Mouse (Mus musculus): ENCODE measurements at regions not wholly inside any gene's neighbourhood (a gene's known extent, or its start where the extent isn't known, plus 50 kb on each side); places are given as distances from the start of the nearest gene placed in this dataset.
A peak's percentile ranks its signal among the peaks of the same experiment; 100 is the strongest.

- 72% methylated on average over 2 of the region's 2 CpGs for WGBS
- no peak for ATAC-seq (ENCODE audit: insufficient read depth, low FRiP score)
Observed at GRCm38 (mm10) chr5:133267356-133267755, 724.2 kb upstream of the Auts2 start.

GRCm38 (mm10) chr5:133264976-133265375 is 721.8 kb upstream of the Auts2 start:
- Histone ChIP-seq H3K27me3 (ENCODE audit: control insufficient read depth, insufficient read depth, low read length) (no peaks in the 10 kb centered on the region), H3K4me2 (ENCODE audit: low read depth, low read length) (no peak overlapping the region), H3K9ac (ENCODE audit: low read length) (no peak overlapping the region), H3K36me3 (ENCODE audit: control insufficient read depth, insufficient read depth, low read length) (no peaks in the 10 kb centered on the region), H3K4me1 (ENCODE audit: control insufficient read depth, insufficient read depth, low read length) (no peaks in the 10 kb centered on the region), H3K27ac (ENCODE audit: low read length) (no peak overlapping the region), H3K9me3 (replicated peaks; ENCODE audit: control insufficient read depth, low read length) (no peaks in the 10 kb centered on the region), H3K4me3 (replicated peaks; ENCODE audit: low read length) (no peak overlapping the region)
- WGBS, result 56% methylated on average over 7 of the region's 7 CpGs
- ATAC-seq (ENCODE audit: insufficient read depth, low FRiP score), result no peak

More at GRCm38 (mm10) chr5:133267356-133267755, 724.2 kb upstream of the Auts2 start:
- H3K9ac ChIP-seq (ENCODE audit: low read length), result no peak overlapping the region
- no peaks in the 10 kb centered on the region for H3K27me3 ChIP-seq (ENCODE audit: control insufficient read depth, insufficient read depth, low read length)
- no peak overlapping the region for H3K4me3 ChIP-seq (replicated peaks; ENCODE audit: low read length)
- H3K36me3 ChIP-seq (ENCODE audit: control insufficient read depth, insufficient read depth, low read length), result no peaks in the 10 kb centered on the region
- H3K4me1 ChIP-seq (ENCODE audit: control insufficient read depth, insufficient read depth, low read length), result no peaks in the 10 kb centered on the region
- no peak overlapping the region for H3K27ac ChIP-seq (ENCODE audit: low read length)
- no peaks in the 10 kb centered on the region for H3K9me3 ChIP-seq (replicated peaks; ENCODE audit: control insufficient read depth, low read length)
- no peak overlapping the region for H3K4me2 ChIP-seq (ENCODE audit: low read depth, low read length)

- Histone ChIP-seq H3K27ac (ENCODE audit: low read length) (no peak overlapping the region), H3K4me2 (ENCODE audit: low read depth, low read length) (no peak overlapping the region), H3K4me1 (ENCODE audit: control insufficient read depth, insufficient read depth, low read length) (no peaks in the 10 kb centered on the region), H3K27me3 (ENCODE audit: control insufficient read depth, insufficient read depth, low read length) (no peaks in the 10 kb centered on the region), H3K9ac (ENCODE audit: low read length) (no peak overlapping the region), H3K9me3 (replicated peaks; ENCODE audit: control insufficient read depth, low read length) (no peaks in the 10 kb centered on the region), H3K4me3 (replicated peaks; ENCODE audit: low read length) (no peak overlapping the region), H3K36me3 (ENCODE audit: control insufficient read depth, insufficient read depth, low read length) (no peaks in the 10 kb centered on the region)
- ATAC-seq (ENCODE audit: insufficient read depth, low FRiP score), result no peak
- WGBS, result 71% methylated on average over 3 of the region's 3 CpGs
Observed at GRCm38 (mm10) chr5:133218801-133219200, 675.7 kb upstream of the Auts2 start.

DNA sequence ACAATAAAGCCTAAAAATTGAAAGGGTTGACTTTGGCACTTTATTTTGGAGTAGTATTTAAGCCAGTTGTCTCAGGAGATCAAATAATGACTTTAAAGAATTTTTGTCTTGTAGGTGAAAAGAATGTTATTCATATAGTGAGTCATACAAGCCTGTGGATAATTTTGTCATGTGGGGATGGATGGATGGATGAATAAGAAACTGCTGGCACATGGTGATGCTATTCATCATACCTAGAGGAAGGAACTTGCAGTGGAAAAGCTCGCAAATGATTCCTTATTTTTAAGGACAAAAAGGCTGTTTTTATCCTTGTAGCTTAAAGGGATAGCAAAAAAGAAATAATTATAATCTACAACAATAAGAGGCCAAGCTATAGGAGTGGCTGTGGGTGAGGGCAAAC is 655.4 kb upstream of the Auts2 start:
- Histone ChIP-seq H3K27ac (ENCODE audit: low read length) (no peak overlapping the region), H3K9me3 (replicated peaks; ENCODE audit: control insufficient read depth, low read length) (no peaks in the 10 kb centered on the region), H3K9ac (ENCODE audit: low read length) (no peak overlapping the region), H3K27me3 (ENCODE audit: control insufficient read depth, insufficient read depth, low read length) (no peaks in the 10 kb centered on the region), H3K4me1 (ENCODE audit: control insufficient read depth, insufficient read depth, low read length) (no peaks in the 10 kb centered on the region), H3K36me3 (ENCODE audit: control insufficient read depth, insufficient read depth, low read length) (no peaks in the 10 kb centered on the region), H3K4me2 (ENCODE audit: low read depth, low read length) (no peak overlapping the region), H3K4me3 (replicated peaks; ENCODE audit: low read length) (no peak overlapping the region)
- 51% methylated on average over 1 of the region's 1 CpGs for WGBS
- no peak for ATAC-seq (ENCODE audit: insufficient read depth, low FRiP score)

DNA sequence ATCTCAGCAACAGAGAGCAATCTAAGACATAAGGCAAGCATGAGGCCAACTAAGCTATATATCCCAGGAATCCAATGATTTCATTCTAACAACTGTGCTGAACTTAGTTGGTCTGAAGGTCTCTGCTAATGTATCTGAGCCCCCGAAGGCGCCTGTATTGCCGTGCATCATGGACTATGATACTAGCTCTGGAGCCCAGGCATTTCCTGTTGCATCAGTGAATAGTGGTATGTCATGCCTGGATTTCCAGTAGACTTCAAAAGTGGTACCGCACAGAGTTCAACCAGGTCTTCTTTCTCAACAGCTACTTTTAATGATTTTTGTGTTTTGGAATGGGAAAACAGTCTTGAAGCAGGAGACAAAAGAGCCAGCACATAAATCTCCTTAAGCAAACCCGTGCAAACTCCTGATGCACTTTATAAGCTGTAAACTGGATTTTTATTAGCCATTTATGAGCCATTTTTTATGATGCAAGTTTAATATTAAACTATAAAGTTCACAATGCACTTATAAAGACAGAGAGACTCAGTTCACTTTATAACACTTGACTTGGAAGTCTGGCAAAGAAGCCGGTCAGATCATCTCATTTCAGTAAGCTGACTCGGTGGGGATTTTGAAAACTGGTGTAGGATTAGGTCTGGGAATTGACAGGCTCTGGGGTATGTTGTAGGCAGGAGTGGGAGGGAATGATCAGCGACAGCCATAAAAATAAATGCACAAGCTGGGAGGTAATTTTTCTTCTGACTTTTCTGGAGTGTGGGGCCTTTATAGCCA is 646.8 kb upstream of the Auts2 start:
- no peak overlapping the region for H3K4me2 ChIP-seq (ENCODE audit: low read depth, low read length)
- H3K9ac ChIP-seq (ENCODE audit: low read length), result no peak overlapping the region
- no peaks in the 10 kb centered on the region for H3K36me3 ChIP-seq (ENCODE audit: control insufficient read depth, insufficient read depth, low read length)
- WGBS, result 70% methylated on average over 8 of the region's 8 CpGs
- no peak overlapping the region for H3K4me3 ChIP-seq (replicated peaks; ENCODE audit: low read length)
- H3K27me3 ChIP-seq (ENCODE audit: control insufficient read depth, insufficient read depth, low read length), result no peaks in the 10 kb centered on the region
- H3K27ac ChIP-seq (ENCODE audit: low read length), result no peak overlapping the region
- no peaks in the 10 kb centered on the region for H3K9me3 ChIP-seq (replicated peaks; ENCODE audit: control insufficient read depth, low read length)
- no peaks in the 10 kb centered on the region for H3K4me1 ChIP-seq (ENCODE audit: control insufficient read depth, insufficient read depth, low read length)
- no peak for ATAC-seq (ENCODE audit: insufficient read depth, low FRiP score)

- H3K9me3 ChIP-seq (replicated peaks; ENCODE audit: control insufficient read depth, low read length), result no peaks in the 10 kb centered on the region
- no peak overlapping the region for H3K27ac ChIP-seq (ENCODE audit: low read length)
- no peak for ATAC-seq (ENCODE audit: insufficient read depth, low FRiP score)
- WGBS, result 89% methylated on average over 6 of the region's 6 CpGs
- no peaks in the 10 kb centered on the region for H3K36me3 ChIP-seq (ENCODE audit: control insufficient read depth, insufficient read depth, low read length)
- no peak overlapping the region for H3K4me3 ChIP-seq (replicated peaks; ENCODE audit: low read length)
- peaks cover 13% of the 10 kb centered on the region for H3K4me1 ChIP-seq (ENCODE audit: control insufficient read depth, insufficient read depth, low read length)
- H3K9ac ChIP-seq (ENCODE audit: low read length), result no peak overlapping the region
- H3K27me3 ChIP-seq (ENCODE audit: control insufficient read depth, insufficient read depth, low read length), result no peaks in the 10 kb centered on the region
- H3K4me2 ChIP-seq (ENCODE audit: low read depth, low read length), result no peak overlapping the region
Observed at GRCm38 (mm10) chr5:133175636-133176035, 632.5 kb upstream of the Auts2 start.

DNA sequence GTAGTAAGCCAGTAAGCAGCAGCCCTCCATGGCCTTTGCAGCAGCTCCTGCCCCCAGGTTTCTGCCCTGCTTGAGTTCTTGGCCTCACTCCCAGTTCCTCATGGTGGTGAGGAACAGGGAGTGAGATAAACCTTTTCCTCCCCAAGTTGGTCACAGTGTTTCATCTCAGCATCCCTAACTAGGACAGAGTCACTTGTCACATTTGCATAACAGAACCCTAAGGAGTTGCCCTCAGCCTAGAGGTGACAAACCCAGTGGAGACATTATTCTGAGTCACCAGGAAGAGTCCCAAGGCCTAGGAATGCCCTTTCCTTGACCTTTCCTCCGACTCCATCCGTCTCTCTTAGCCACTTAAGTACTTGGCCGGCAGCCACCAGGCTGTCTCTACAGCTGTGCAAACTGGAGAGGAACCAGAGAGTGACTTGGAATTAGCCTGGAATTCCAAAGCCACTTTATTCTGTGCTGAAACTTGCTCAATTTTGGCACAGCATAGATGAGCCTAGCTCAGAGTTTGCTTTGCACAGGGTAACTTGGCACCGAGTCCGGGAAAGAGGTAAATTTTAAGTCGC is 630.1 kb upstream of the Auts2 start:
- H3K4me3 ChIP-seq (replicated peaks; ENCODE audit: low read length), result no peak overlapping the region
- H3K4me2 ChIP-seq (ENCODE audit: low read depth, low read length), result no peak overlapping the region
- H3K36me3 ChIP-seq (ENCODE audit: control insufficient read depth, insufficient read depth, low read length), result no peaks in the 10 kb centered on the region
- H3K4me1 ChIP-seq (ENCODE audit: control insufficient read depth, insufficient read depth, low read length), result peaks cover 13% of the 10 kb centered on the region
- H3K9me3 ChIP-seq (replicated peaks; ENCODE audit: control insufficient read depth, low read length), result no peaks in the 10 kb centered on the region
- 16% methylated on average over 6 of the region's 6 CpGs for WGBS
- no peak overlapping the region for H3K9ac ChIP-seq (ENCODE audit: low read length)
- peak; percentile 88 for ATAC-seq (ENCODE audit: insufficient read depth, low FRiP score)
- no peaks in the 10 kb centered on the region for H3K27me3 ChIP-seq (ENCODE audit: control insufficient read depth, insufficient read depth, low read length)
- H3K27ac ChIP-seq (ENCODE audit: low read length), result peak overlapping the region; percentile 43

- ATAC-seq (ENCODE audit: insufficient read depth, low FRiP score), result no peak
- Histone ChIP-seq H3K36me3 (ENCODE audit: control insufficient read depth, insufficient read depth, low read length) (no peaks in the 10 kb centered on the region), H3K4me1 (ENCODE audit: control insufficient read depth, insufficient read depth, low read length) (peaks cover 16% of the 10 kb centered on the region), H3K9me3 (replicated peaks; ENCODE audit: control insufficient read depth, low read length) (no peaks in the 10 kb centered on the region), H3K4me3 (replicated peaks; ENCODE audit: low read length) (no peak overlapping the region), H3K4me2 (ENCODE audit: low read depth, low read length) (no peak overlapping the region), H3K27ac (ENCODE audit: low read length) (peak overlapping the region; percentile 43), H3K9ac (ENCODE audit: low read length) (no peak overlapping the region), H3K27me3 (ENCODE audit: control insufficient read depth, insufficient read depth, low read length) (no peaks in the 10 kb centered on the region)
- WGBS, result 74% methylated on average over 4 of the region's 4 CpGs
Observed at GRCm38 (mm10) chr5:133172686-133173085, 629.5 kb upstream of the Auts2 start.

DNA sequence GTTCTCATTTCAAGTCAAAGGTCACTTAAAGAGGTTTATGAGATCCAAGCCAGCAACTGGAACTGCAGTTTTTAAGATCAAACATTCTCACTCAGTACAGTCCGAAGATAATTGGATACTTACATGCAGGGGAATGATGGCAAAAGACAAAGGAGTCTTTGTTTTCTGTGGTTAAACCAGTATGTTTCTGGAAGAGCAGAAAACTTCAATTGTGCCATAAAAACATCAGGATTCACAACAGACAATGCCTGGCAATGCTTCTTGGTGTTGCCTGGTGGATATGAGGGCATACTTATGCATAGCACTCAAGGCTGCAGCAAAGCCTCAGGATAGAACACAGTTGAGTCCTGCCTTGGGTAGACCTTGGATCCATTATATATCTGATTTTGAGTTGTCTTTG is 628.1 kb upstream of the Auts2 start:
- no peak for ATAC-seq (ENCODE audit: insufficient read depth, low FRiP score)
- Histone ChIP-seq H3K27ac (ENCODE audit: low read length) (no peak overlapping the region), H3K4me2 (ENCODE audit: low read depth, low read length) (no peak overlapping the region), H3K4me1 (ENCODE audit: control insufficient read depth, insufficient read depth, low read length) (peaks cover 29% of the 10 kb centered on the region), H3K9me3 (replicated peaks; ENCODE audit: control insufficient read depth, low read length) (no peaks in the 10 kb centered on the region), H3K4me3 (replicated peaks; ENCODE audit: low read length) (no peak overlapping the region), H3K9ac (ENCODE audit: low read length) (no peak overlapping the region), H3K36me3 (ENCODE audit: control insufficient read depth, insufficient read depth, low read length) (no peaks in the 10 kb centered on the region), H3K27me3 (ENCODE audit: control insufficient read depth, insufficient read depth, low read length) (no peaks in the 10 kb centered on the region)
- 56% methylated on average over 1 of the region's 1 CpGs for WGBS
